Mouse (Mus musculus): Measurements from ENCODE around the gene Srxn1. TPM values are rescaled to one million over a fixed set of nuclear protein-coding genes. Genes with fewer than 3 reads are reported as not detected.

The Srxn1 gene
- polyA plus RNA-seq, 2 experiments = 9.5 to 11.2 TPM

DNA sequence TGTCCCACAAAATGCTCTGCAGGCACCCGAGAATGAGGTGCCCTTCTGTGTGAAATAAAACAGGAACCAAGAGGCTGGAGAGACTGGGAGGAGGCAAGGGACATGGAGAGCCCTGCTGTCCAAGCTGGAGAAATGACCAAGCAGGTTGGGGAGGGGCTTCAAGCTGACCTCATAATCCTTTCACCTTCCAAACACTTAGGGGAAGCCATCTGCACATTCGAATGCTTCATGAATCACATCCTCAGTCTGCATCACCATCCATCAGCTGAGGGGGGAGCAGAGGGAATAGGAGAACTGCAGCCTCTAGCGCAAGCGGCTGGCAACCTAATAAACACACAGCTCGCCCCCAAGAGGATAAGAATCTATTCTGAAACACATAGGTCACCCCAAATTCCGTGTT lies 2.9 kb upstream of the Srxn1 start:
- WGBS = 62% methylated on average over 6 of the region's 6 CpGs

DNA sequence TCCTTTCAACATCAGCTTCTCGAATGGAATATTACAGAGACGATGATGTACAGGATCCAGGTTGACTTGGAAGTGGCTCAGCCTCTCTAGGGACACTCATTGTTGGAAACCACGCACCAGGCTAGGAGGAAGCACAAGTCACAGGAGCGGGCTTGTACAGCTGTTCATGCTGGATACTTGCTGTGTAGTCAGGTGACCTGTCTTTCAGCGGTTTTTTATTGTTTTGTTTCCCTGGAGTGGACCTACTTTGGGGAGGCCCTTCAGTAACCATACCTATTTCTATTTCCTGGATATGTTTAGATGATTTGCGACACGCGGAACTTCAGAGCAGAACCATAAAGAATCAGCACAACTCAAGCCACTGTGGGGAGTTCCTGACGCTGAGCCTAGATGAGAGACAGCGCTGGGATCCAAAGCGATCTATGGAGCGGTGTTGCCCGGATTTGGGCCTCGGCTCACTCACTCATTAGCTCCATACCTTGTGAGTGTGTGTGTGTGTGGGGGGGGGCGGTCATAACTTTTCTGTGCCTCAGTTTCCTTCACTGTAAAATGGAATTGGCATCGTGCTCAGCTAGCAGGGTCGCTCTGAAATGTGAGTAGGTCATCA lies 502 bp upstream of the Srxn1 start:
- peak; percentile 10; the same call in 1 of the 2 replicates for ATAC-seq (ENCODE audit: low FRiP score, low read depth)
- peak overlapping the region; percentile 62 for H3K4me3 ChIP-seq (replicated peaks; ENCODE audit: low read length)
- H3K4me1 ChIP-seq (ENCODE audit: control insufficient read depth, insufficient read depth, low read length) = peaks cover 5% of the 10 kb centered on the region; the same call in 1 of the 2 replicates
- H3K4me2 ChIP-seq (replicated peaks; ENCODE audit: low read depth, low read length, severe bottlenecking) = peak overlapping the region; percentile 90
- H3K9ac ChIP-seq (ENCODE audit: low read depth, low read length, severe bottlenecking) = peak overlapping the region; percentile 78
- no peak for TF ChIP-seq POLR2A (IDR thresholded peaks at IDR 0.05; ENCODE audit: borderline replicate concordance, extremely low read depth, insufficient read depth, insufficient read length)
- H3K36me3 ChIP-seq (ENCODE audit: control insufficient read depth, insufficient read depth, low read length) = no peaks in the 10 kb centered on the region; the same call in 1 of the 2 replicates
- no peaks in the 10 kb centered on the region for H3K27me3 ChIP-seq (ENCODE audit: control insufficient read depth, insufficient read depth, low read length)
- no peak for DNase-seq (ENCODE audit: low spot score)
- WGBS = 17% methylated on average over 17 of the region's 17 CpGs
- no peak overlapping the region for H3K27ac ChIP-seq (replicated peaks; ENCODE audit: low read depth, low read length)
- H3K9me3 ChIP-seq (ENCODE audit: control insufficient read depth, low read length) = no peaks in the 10 kb centered on the region

More for the DNA sequence above, 2.9 kb upstream of the Srxn1 start:
- no peak for ATAC-seq (ENCODE audit: low FRiP score, low read depth)
- H3K27me3 ChIP-seq (ENCODE audit: control insufficient read depth, insufficient read depth, low read length) = no peaks in the 10 kb centered on the region
- H3K4me1 ChIP-seq (ENCODE audit: control insufficient read depth, insufficient read depth, low read length) = peaks cover 5% of the 10 kb centered on the region; the same call in 1 of the 2 replicates
- H3K36me3 ChIP-seq (ENCODE audit: control insufficient read depth, insufficient read depth, low read length) = no peaks in the 10 kb centered on the region
- DNase-seq (ENCODE audit: low spot score) = no peak
- no peak for TF ChIP-seq POLR2A (IDR thresholded peaks at IDR 0.05; ENCODE audit: borderline replicate concordance, extremely low read depth, insufficient read depth, insufficient read length)
- no peak overlapping the region for H3K4me3 ChIP-seq (replicated peaks; ENCODE audit: low read length)
- H3K9me3 ChIP-seq (ENCODE audit: control insufficient read depth, low read length) = no peaks in the 10 kb centered on the region
- no peak overlapping the region for H3K27ac ChIP-seq (replicated peaks; ENCODE audit: low read depth, low read length)
- no peak overlapping the region for H3K4me2 ChIP-seq (replicated peaks; ENCODE audit: low read depth, low read length, severe bottlenecking)
- H3K9ac ChIP-seq (ENCODE audit: low read depth, low read length, severe bottlenecking) = no peak overlapping the region

DNA sequence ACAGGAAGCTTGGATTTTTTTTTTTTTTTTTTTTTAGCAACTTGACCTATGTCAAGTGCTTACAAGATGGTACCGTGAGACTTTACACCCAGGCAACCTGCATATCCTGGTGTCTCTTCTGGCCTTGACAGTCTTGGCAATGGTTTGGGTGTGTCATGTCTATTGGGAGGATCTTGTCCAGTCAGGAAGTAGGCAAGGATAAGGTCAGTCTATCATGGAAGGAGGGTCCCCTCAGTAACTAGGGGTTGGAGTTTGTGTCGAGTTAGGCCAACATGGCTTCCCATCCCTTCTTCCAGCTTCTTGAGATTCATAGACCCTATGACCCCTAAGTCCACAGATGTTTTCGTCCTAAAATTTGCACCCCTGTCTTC lies 894 bp downstream of the Srxn1 start:
- no peak overlapping the region for H3K9ac ChIP-seq (ENCODE audit: low read depth, low read length, severe bottlenecking)
- H3K4me3 ChIP-seq (replicated peaks; ENCODE audit: low read length) = peak overlapping the region; percentile 62
- no peaks in the 10 kb centered on the region for H3K27me3 ChIP-seq (ENCODE audit: control insufficient read depth, insufficient read depth, low read length)
- no peak overlapping the region for H3K27ac ChIP-seq (replicated peaks; ENCODE audit: low read depth, low read length)
- ATAC-seq (ENCODE audit: low FRiP score, low read depth) (no peak), DNase-seq (ENCODE audit: low spot score) (no peak)
- peaks cover 5% of the 10 kb centered on the region; the same call in 1 of the 2 replicates for H3K4me1 ChIP-seq (ENCODE audit: control insufficient read depth, insufficient read depth, low read length)
- TF ChIP-seq POLR2A (IDR thresholded peaks at IDR 0.05; ENCODE audit: borderline replicate concordance, extremely low read depth, insufficient read depth, insufficient read length) = no peak
- H3K4me2 ChIP-seq (replicated peaks; ENCODE audit: low read depth, low read length, severe bottlenecking) = peak overlapping the region; percentile 90
- H3K36me3 ChIP-seq (ENCODE audit: control insufficient read depth, insufficient read depth, low read length) = no peaks in the 10 kb centered on the region; the same call in 1 of the 2 replicates
- 83% methylated on average over 3 of the region's 3 CpGs for WGBS
- no peaks in the 10 kb centered on the region for H3K9me3 ChIP-seq (ENCODE audit: control insufficient read depth, low read length)

DNA sequence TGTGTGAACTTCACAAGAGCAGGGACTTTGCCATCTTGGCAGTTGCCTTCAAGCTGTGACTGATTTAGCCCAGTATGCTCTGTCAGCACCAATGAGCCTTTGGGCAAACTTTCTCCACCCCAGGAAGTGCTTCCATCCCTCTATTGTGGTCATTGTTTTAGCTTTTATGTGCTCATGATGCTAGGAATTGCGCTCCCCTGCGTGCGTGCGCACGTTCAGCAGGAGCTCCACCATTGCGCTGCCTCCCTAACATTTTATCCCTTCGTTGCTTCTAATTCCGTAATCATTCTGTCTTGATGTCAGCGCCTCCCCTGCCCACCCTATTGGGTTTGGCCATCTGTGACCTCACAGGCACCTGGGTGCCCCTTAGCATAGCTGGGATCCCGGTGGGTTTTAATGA lies 1.3 kb downstream of the Srxn1 start:
- Histone ChIP-seq H3K4me2 (replicated peaks; ENCODE audit: low read depth, low read length, severe bottlenecking) (no peak overlapping the region), H3K27ac (replicated peaks; ENCODE audit: low read depth, low read length) (no peak overlapping the region), H3K4me3 (replicated peaks; ENCODE audit: low read length) (no peak overlapping the region), H3K36me3 (ENCODE audit: control insufficient read depth, insufficient read depth, low read length) (no peaks in the 10 kb centered on the region; the same call in 1 of the 2 replicates), H3K27me3 (ENCODE audit: control insufficient read depth, insufficient read depth, low read length) (no peaks in the 10 kb centered on the region), H3K9me3 (ENCODE audit: control insufficient read depth, low read length) (no peaks in the 10 kb centered on the region), H3K4me1 (ENCODE audit: control insufficient read depth, insufficient read depth, low read length) (peaks cover 5% of the 10 kb centered on the region; the same call in 1 of the 2 replicates), H3K9ac (ENCODE audit: low read depth, low read length, severe bottlenecking) (no peak overlapping the region)
- ATAC-seq (ENCODE audit: low FRiP score, low read depth) = no peak
- DNase-seq (ENCODE audit: low spot score) = no peak
- WGBS = 92% methylated on average over 10 of the region's 10 CpGs
- TF ChIP-seq POLR2A (IDR thresholded peaks at IDR 0.05; ENCODE audit: borderline replicate concordance, extremely low read depth, insufficient read depth, insufficient read length) = no peak

DNA sequence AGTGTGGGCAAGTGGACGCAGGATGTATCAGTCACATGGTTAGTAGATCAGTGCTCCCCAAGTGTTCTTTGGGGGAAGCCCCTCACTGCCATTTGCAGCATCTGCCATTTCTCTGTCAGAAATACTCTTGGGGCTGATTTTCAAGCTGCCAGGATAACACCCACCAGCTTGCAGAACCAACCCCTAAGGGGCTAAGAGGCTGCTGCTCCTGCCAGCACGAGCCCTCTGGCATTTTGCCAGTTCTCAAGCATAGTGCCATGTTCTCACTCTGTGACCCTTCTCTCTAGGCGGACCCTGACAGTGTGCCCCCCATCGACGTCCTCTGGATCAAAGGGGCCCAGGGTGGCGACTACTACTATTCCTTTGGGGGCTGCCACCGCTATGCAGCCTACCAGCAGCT lies 3.4 kb downstream of the Srxn1 start:
- 74% methylated on average over 7 of the region's 7 CpGs for WGBS
- Histone ChIP-seq H3K4me2 (replicated peaks; ENCODE audit: low read depth, low read length, severe bottlenecking) (no peak overlapping the region), H3K9ac (ENCODE audit: low read depth, low read length, severe bottlenecking) (no peak overlapping the region), H3K4me1 (ENCODE audit: control insufficient read depth, insufficient read depth, low read length) (peaks cover 7% of the 10 kb centered on the region; the same call in 1 of the 2 replicates), H3K9me3 (ENCODE audit: control insufficient read depth, low read length) (no peaks in the 10 kb centered on the region), H3K36me3 (ENCODE audit: control insufficient read depth, insufficient read depth, low read length) (no peaks in the 10 kb centered on the region; the same call in 1 of the 2 replicates), H3K4me3 (replicated peaks; ENCODE audit: low read length) (no peak overlapping the region), H3K27ac (replicated peaks; ENCODE audit: low read depth, low read length) (no peak overlapping the region), H3K27me3 (ENCODE audit: control insufficient read depth, insufficient read depth, low read length) (no peaks in the 10 kb centered on the region)
- ATAC-seq (ENCODE audit: low FRiP score, low read depth) (no peak), DNase-seq (ENCODE audit: low spot score) (no peak)
- no peak for TF ChIP-seq POLR2A (IDR thresholded peaks at IDR 0.05; ENCODE audit: borderline replicate concordance, extremely low read depth, insufficient read depth, insufficient read length)
